In the genomic region with DNA sequence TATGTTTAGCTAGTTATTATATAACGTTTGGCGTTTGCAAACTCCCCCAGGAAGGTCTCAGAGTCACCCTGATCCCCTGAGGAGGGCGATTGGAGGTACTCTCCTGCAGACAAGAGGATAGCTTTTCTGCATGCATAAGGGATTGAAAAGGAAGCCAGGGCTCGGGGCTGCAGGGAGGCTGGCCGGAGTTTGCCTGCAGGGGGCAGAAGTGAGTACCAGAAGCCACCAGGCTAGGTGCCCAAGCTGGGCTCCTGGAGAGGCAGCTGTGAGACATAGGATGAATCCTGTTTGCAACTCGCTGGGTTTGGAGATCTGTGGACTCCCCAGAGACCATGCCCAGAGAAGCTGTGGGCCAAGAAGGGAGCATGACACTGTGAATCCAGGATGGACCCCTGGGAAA, we compare ENCODE assay signal across 10 mouse cellular contexts. TPM values are rescaled to one million over a fixed set of nuclear protein-coding genes. Genes with fewer than 3 reads are reported as not detected.
DNase-seq lines count a peak whose midpoint lies in the region; ATAC-seq and TF ChIP-seq lines count a peak whose summit lies in the region.
"Had no signal": no experiment of that assay in that cellular context is flagged by ENCODE, and none has a peak within 500 bp of the region (broad histone marks: within the 10 kb centered on the region; RNA-seq: fewer than 3 reads in every experiment).

No protein-coding gene starts in this region.

- no peak overlapping the region for H3K9ac ChIP-seq in forebrain, embryonic 11.5 days (ENCODE audit: low read length)
- no peak overlapping the region for H3K9ac ChIP-seq in forebrain, embryonic 16.5 days (replicated peaks; ENCODE audit: low read depth, low read length)
- H3K9ac ChIP-seq: hindbrain, embryonic 12.5 days had no signal

- peak; percentile 59 for TF ChIP-seq CTCF in left cerebral cortex, adult 2 months (IDR thresholded peaks at IDR 0.05)

- H3K36me3 ChIP-seq in forebrain, embryonic 11.5 days (ENCODE audit: control insufficient read depth, insufficient read depth, low read length): no peaks in the 10 kb centered on the region
- no peaks in the 10 kb centered on the region for H3K36me3 ChIP-seq in forebrain, embryonic 16.5 days (ENCODE audit: control insufficient read depth, insufficient read depth)
- H3K36me3 ChIP-seq: hindbrain, embryonic 12.5 days had no signal

- WGBS in forebrain, embryonic 11.5 days: 30% methylated on average over 6 of the region's 6 CpGs
- WGBS in forebrain, embryonic 16.5 days: 29% methylated on average over 6 of the region's 6 CpGs

- no peak overlapping the region for H3K4me2 ChIP-seq in forebrain, embryonic 11.5 days (ENCODE audit: low read depth, low read length, severe bottlenecking)
- H3K4me2 ChIP-seq in forebrain, embryonic 16.5 days (ENCODE audit: low read length): no peak overlapping the region
- H3K4me2 ChIP-seq: hindbrain, embryonic 12.5 days had no signal

- peak; percentile 71 for DNase-seq in forebrain, embryonic 11.5 days (ENCODE audit: low spot score)
- peak in 1 of 2 experiments; percentile 51 for DNase-seq in left cerebral cortex, adult 2 months (ENCODE audit: extremely low spot score in 1 of 2, low spot score in 2 of 2)
- no peak for DNase-seq in left cerebral cortex, postnatal 10 days (ENCODE audit: extremely low spot score in 1 of 2, low spot score in 2 of 2)
- peak; percentile 53 for DNase-seq in A20 (ENCODE audit: low read depth, low spot score)
- peak; percentile 71 for DNase-seq in ZHBTc4 (ENCODE audit: low read depth, low spot score)
- no peak for DNase-seq in ovary, postnatal 36 days (ENCODE audit: low spot score)
- DNase-seq in urinary bladder, adult 2 months (ENCODE audit: low spot score): no peak
- DNase-seq: spleen, adult 18-20 months had no signal

- no peak overlapping the region for H3K27ac ChIP-seq in forebrain, embryonic 11.5 days (ENCODE audit: low read depth, low read length)
- H3K27ac ChIP-seq in forebrain, embryonic 16.5 days (ENCODE audit: low read length): no peak overlapping the region
- H3K27ac ChIP-seq in left cerebral cortex, adult 2 months: no peak overlapping the region
- H3K27ac ChIP-seq: hindbrain, embryonic 12.5 days had no signal

- no peaks in the 10 kb centered on the region for H3K4me1 ChIP-seq in forebrain, embryonic 11.5 days (replicated peaks; ENCODE audit: control insufficient read depth, insufficient read depth, low read length)
- H3K4me1 ChIP-seq in forebrain, embryonic 16.5 days (replicated peaks; ENCODE audit: control insufficient read depth, insufficient read depth, low read length): no peaks in the 10 kb centered on the region

- no peak for ATAC-seq in forebrain, embryonic 11.5 days (replicated peaks; ENCODE audit: low FRiP score)
- no peak for ATAC-seq in forebrain, embryonic 16.5 days

- H3K27me3 ChIP-seq in forebrain, embryonic 11.5 days (ENCODE audit: control insufficient read depth, insufficient read depth, low read length): no peaks in the 10 kb centered on the region
- H3K27me3 ChIP-seq in forebrain, embryonic 16.5 days (replicated peaks; ENCODE audit: control insufficient read depth, insufficient read depth, low read length): no peaks in the 10 kb centered on the region

- no peaks in the 10 kb centered on the region for H3K9me3 ChIP-seq in forebrain, embryonic 11.5 days (ENCODE audit: control insufficient read depth, low read length)
- no peaks in the 10 kb centered on the region for H3K9me3 ChIP-seq in forebrain, embryonic 16.5 days (ENCODE audit: control insufficient read depth, low read length)
- H3K9me3 ChIP-seq: hindbrain, embryonic 12.5 days had no signal

- intact Hi-C loops in left cerebral cortex, adult 2 months (cut with DNase I): no loop called here
- intact Hi-C loops in left cerebral cortex, postnatal 10 days (cut with DNase I): no loop called here

- H3K4me3 ChIP-seq in forebrain, embryonic 11.5 days (ENCODE audit: low read depth, low read length): no peak overlapping the region
- no peak overlapping the region for H3K4me3 ChIP-seq in forebrain, embryonic 16.5 days (replicated peaks; ENCODE audit: low read length)
- H3K4me3 ChIP-seq in left cerebral cortex, adult 2 months: no peak overlapping the region
- H3K4me3 ChIP-seq: hindbrain, embryonic 12.5 days had no signal

RNA-seq across cellular contexts. Expression of gene Ephb2, which starts 19.3 kb away (rescaled TPM):
- polyA plus RNA-seq in forebrain, embryonic 11.5 days (2014; fragmentation: Nextera tagmentation; extraction: Ambion mirVana): 35.8 and 36.9 TPM in 2 replicates
- 12.3 and 13.1 TPM in 2 replicates for polyA plus RNA-seq in forebrain, embryonic 16.5 days (2015; fragmentation: Nextera tagmentation; extraction: Ambion mirVana)
- total RNA-seq in left cerebral cortex, adult 2 months (2021): 10 to 100 TPM; 17.0 to 18.3 TPM
- 10 to 100 TPM; 45.5 to 46.0 TPM for total RNA-seq in left cerebral cortex, postnatal 10 days (2021)
- 7.2 and 8.4 TPM in 2 replicates for polyA plus RNA-seq in urinary bladder, adult 2 months (2012; rRNA removed)

RNA-seq across cellular contexts. Expression of gene C1qb, which starts 30.9 kb away (rescaled TPM):
- 19.7 and 21.1 TPM in 2 replicates for polyA plus RNA-seq in forebrain, embryonic 11.5 days (2014; fragmentation: Nextera tagmentation; extraction: Ambion mirVana)
- polyA plus RNA-seq in forebrain, embryonic 16.5 days (2015; fragmentation: Nextera tagmentation; extraction: Ambion mirVana): 24.1 and 32.0 TPM in 2 replicates
- total RNA-seq in left cerebral cortex, adult 2 months (2021): 10 to 100 TPM; 57.5 to 60.3 TPM
- total RNA-seq in left cerebral cortex, postnatal 10 days (2021): 10 to 100 TPM; 32.0 to 36.7 TPM
- 160 and 175 TPM in 2 replicates for polyA plus RNA-seq in urinary bladder, adult 2 months (2012; rRNA removed)

RNA-seq across cellular contexts. Expression of gene C1qc, which starts 37.8 kb away (rescaled TPM):
- polyA plus RNA-seq in forebrain, embryonic 11.5 days (2014; fragmentation: Nextera tagmentation; extraction: Ambion mirVana): 10.0 and 10.7 TPM in 2 replicates
- 13.9 and 17.6 TPM in 2 replicates for polyA plus RNA-seq in forebrain, embryonic 16.5 days (2015; fragmentation: Nextera tagmentation; extraction: Ambion mirVana)
- total RNA-seq in left cerebral cortex, adult 2 months (2021): 10 to 100 TPM; 41.2 to 45.1 TPM
- total RNA-seq in left cerebral cortex, postnatal 10 days (2021): 10 to 100 TPM; 30.0 to 36.2 TPM
- polyA plus RNA-seq in urinary bladder, adult 2 months (2012; rRNA removed): 115 and 117 TPM in 2 replicates

RNA-seq across cellular contexts. Expression of gene C1qa, which starts 43.5 kb away (rescaled TPM):
- polyA plus RNA-seq in forebrain, embryonic 11.5 days (2014; fragmentation: Nextera tagmentation; extraction: Ambion mirVana): 8.2 and 11.3 TPM in 2 replicates
- polyA plus RNA-seq in forebrain, embryonic 16.5 days (2015; fragmentation: Nextera tagmentation; extraction: Ambion mirVana): 16.8 and 24.6 TPM in 2 replicates
- total RNA-seq in left cerebral cortex, adult 2 months (2021): 10 to 100 TPM; 44.5 to 48.3 TPM
- total RNA-seq in left cerebral cortex, postnatal 10 days (2021): 10 to 100 TPM; 29.6 to 38.8 TPM
- polyA plus RNA-seq in urinary bladder, adult 2 months (2012; rRNA removed): 129 and 140 TPM in 2 replicates

Comparison
In these comparisons a context has a peak if more than half of its experiments do, and no peak if none do; other contexts are left out.
1. DNase-seq: peak in forebrain, embryonic 11.5 days (single experiment), A20 (single experiment) and ZHBTc4 (single experiment); none in left cerebral cortex, postnatal 10 days (0 of 2), ovary, postnatal 36 days (single experiment) and urinary bladder, adult 2 months (single experiment).